Mouse (Mus musculus) C2C12 (cell line): ENCODE data around the gene Slc9a7.

Source experiments
- CTCF ChIP-seq: IDR thresholded peaks from one replicate; pipeline ENCODE4 v1.5.1; 2011; ENCODE audit not compliant: control insufficient read depth, insufficient read depth, insufficient read length
- MAX ChIP-seq: IDR thresholded peaks from one replicate; pipeline ENCODE4 v1.6.1; 2011; ENCODE audit warnings: mild to moderate bottlenecking, control low read depth
- MYOG ChIP-seq: IDR thresholded peaks from one replicate; pipeline ENCODE4 v1.6.1; 2011; ENCODE audit not compliant: control insufficient read depth, insufficient read length; ENCODE audit errors: extremely low read depth

- TF ChIP-seq CTCF (no peak), MAX (no peak), MYOG (no peak)
Observed at GRCm38 (mm10) chrX:20059381-20059971, 232.1 kb downstream of the Slc9a7 start, which contains the start of gene Chst7.
